Mouse (Mus musculus): ENCODE measurements at regions not wholly inside any gene's neighbourhood (a gene's known extent, or its start where the extent isn't known, plus 50 kb on each side); places are given as distances from the start of the nearest gene placed in this dataset.

- TF ChIP-seq CTCF (IDR thresholded peaks at IDR 0.05) (no peak), POLR2A (IDR thresholded peaks at IDR 0.05; ENCODE audit: insufficient read depth, low read depth, low read length) (no peak), EP300 (IDR thresholded peaks at IDR 0.05; ENCODE audit: insufficient read depth, low read depth, low read length) (no peak)
These were observed 126.2 kb downstream of the Plxna1 start for GRCm38 (mm10) chr6:89236226-89236625.
